Mouse (Mus musculus) lung, embryonic 14.5 days (tissue): ENCODE results near the gene Ttc3. TPM values are rescaled to one million over a fixed set of nuclear protein-coding genes. Genes with fewer than 3 reads are reported as not detected.

Experiments used
- ATAC-seq: fragments of 200-750 bp; cut with Nextera tagmentation; 2 replicates; pipeline ENCODE4 v1.8.0; 2017; ENCODE audit warnings: mild to moderate bottlenecking, moderate TSS enrichment, moderate library complexity; ENCODE audit not compliant: insufficient read depth
- DNase-seq: peaks from one replicate; pipeline ENCODE4 v3.0.0-alpha.2; 2015
- H3K27ac ChIP-seq: fragments of 300-500 bp; sonication (generic); 2 replicates; pipeline ENCODE4 v1.5.1; 2014; ENCODE audit warnings: low read depth, mild to moderate bottlenecking, moderate library complexity
- H3K27me3 ChIP-seq: fragments of 300-500 bp; sonication (generic); 2 replicates; pipeline ENCODE4 v1.6.1; 2014; ENCODE audit warnings: low read length, control low read depth; ENCODE audit not compliant: insufficient read depth
- H3K36me3 ChIP-seq: fragments of 300-500 bp; sonication (generic); 2 replicates; pipeline ENCODE4 v1.6.1; 2014; ENCODE audit warnings: control low read depth; ENCODE audit not compliant: insufficient read depth
- H3K4me1 ChIP-seq: fragments of 300-500 bp; sonication (generic); 2 replicates; pipeline ENCODE4 v1.6.1; 2014; ENCODE audit warnings: antibody characterized with exemption, control low read depth; ENCODE audit not compliant: insufficient read depth
- H3K4me2 ChIP-seq: fragments of 300-500 bp; sonication (generic); 2 replicates; pipeline ENCODE4 v1.6.1; 2014; ENCODE audit warnings: mild to moderate bottlenecking
- H3K4me3 ChIP-seq: fragments of 300-500 bp; sonication (generic); 2 replicates; pipeline ENCODE4 v1.5.1; 2014; ENCODE audit warnings: low read depth, low read length
- H3K9ac ChIP-seq: fragments of 300-500 bp; sonication (generic); 2 replicates; pipeline ENCODE4 v1.6.1; 2014
- H3K9me3 ChIP-seq: fragments of 300-500 bp; sonication (generic); 2 replicates; pipeline ENCODE4 v1.6.1; 2016; ENCODE audit warnings: low read depth, low read length, control low read depth
- CTCF ChIP-seq: IDR thresholded peaks from 2 replicates; pipeline ENCODE4 v1.5.1; 2016; ENCODE audit warnings: antibody characterized with exemption, low read depth
- WGBS: fragments of 180-500 bp; shearing (Covaris S2); extraction: QIAGEN DNeasy Blood & Tissue Kit; methylation state at CpG from one replicate; pipeline ENCODE4 v1.1.7; 2014; 5-methylcytosine and 5-hydroxymethylcytosine counted together
- polyA plus RNA-seq: library from polyadenylated mRNA; unstranded; fragments of >200 nt; fragmentation: Nextera tagmentation; extraction: Ambion mirVana; gene quantifications from 2 replicates; pipeline ENCODE4 v1.2.1, GENCODE M21; 2014

The Ttc3 gene
- polyA plus RNA-seq, 1 experiment from 2014 or later, result 215 TPM

GRCm38 (mm10) chr16:94504192-94504591 is 133.8 kb downstream of the Ttc3 start:
- no peak overlapping the region for H3K9ac ChIP-seq
- no peak for DNase-seq
- peaks cover 77% of the 10 kb centered on the region for H3K36me3 ChIP-seq
- H3K4me1 ChIP-seq, result no peaks in the 10 kb centered on the region
- ATAC-seq, result no peak
- 93% methylated on average over 5 of the region's 5 CpGs for WGBS
- H3K27me3 ChIP-seq, result no peaks in the 10 kb centered on the region
- no peak overlapping the region for H3K4me2 ChIP-seq
- no peak for TF ChIP-seq CTCF
- H3K9me3 ChIP-seq, result no peaks in the 10 kb centered on the region
- no peak overlapping the region for H3K27ac ChIP-seq
- H3K4me3 ChIP-seq, result no peak overlapping the region

- peaks cover 75% of the 10 kb centered on the region for H3K36me3 ChIP-seq
- TF ChIP-seq CTCF, result no peak
These were observed 136.7 kb downstream of the Ttc3 start for GRCm38 (mm10) chr16:94507071-94507470.

GRCm38 (mm10) chr16:94508769-94509168 is 138.4 kb downstream of the Ttc3 start:
- H3K9ac ChIP-seq, result no peak overlapping the region
- H3K27me3 ChIP-seq, result no peaks in the 10 kb centered on the region
- DNase-seq (no peak), ATAC-seq (no peak)
- H3K4me2 ChIP-seq, result no peak overlapping the region
- no peak overlapping the region for H3K27ac ChIP-seq
- H3K4me1 ChIP-seq, result no peaks in the 10 kb centered on the region
- no peak overlapping the region for H3K4me3 ChIP-seq
- 87% methylated on average over 8 of the region's 8 CpGs for WGBS
- H3K9me3 ChIP-seq, result no peaks in the 10 kb centered on the region
- peaks cover 60% of the 10 kb centered on the region for H3K36me3 ChIP-seq
- TF ChIP-seq CTCF, result no peak

More at GRCm38 (mm10) chr16:94507071-94507470, 136.7 kb downstream of the Ttc3 start:
- no peak overlapping the region for H3K4me3 ChIP-seq
- no peak overlapping the region for H3K9ac ChIP-seq
- WGBS, result 92% methylated on average over 2 of the region's 2 CpGs
- H3K4me2 ChIP-seq, result no peak overlapping the region
- no peaks in the 10 kb centered on the region for H3K4me1 ChIP-seq
- no peaks in the 10 kb centered on the region for H3K27me3 ChIP-seq
- H3K9me3 ChIP-seq, result no peaks in the 10 kb centered on the region
- ATAC-seq (no peak), DNase-seq (no peak)
- H3K27ac ChIP-seq, result no peak overlapping the region

- Histone ChIP-seq H3K9ac (no peak overlapping the region), H3K36me3 (peaks cover 48% of the 10 kb centered on the region), H3K27me3 (no peaks in the 10 kb centered on the region), H3K4me2 (no peak overlapping the region), H3K9me3 (no peaks in the 10 kb centered on the region), H3K4me1 (no peaks in the 10 kb centered on the region), H3K27ac (no peak overlapping the region), H3K4me3 (no peak overlapping the region)
- no peak for ATAC-seq
- 75% methylated on average over 2 of the region's 2 CpGs for whole genome bisulfite sequencing
- no peak for DNase-seq
- no peak for TF ChIP-seq CTCF
These were observed 139.6 kb downstream of the Ttc3 start for GRCm38 (mm10) chr16:94509983-94510382.

- no peak overlapping the region for H3K4me2 ChIP-seq
- WGBS, result 96% methylated on average over 2 of the region's 2 CpGs
- no peak overlapping the region for H3K4me3 ChIP-seq
- H3K36me3 ChIP-seq, result peaks cover 3% of the 10 kb centered on the region; the same call in 1 of the 2 replicates
- DNase-seq (no peak), ATAC-seq (no peak)
- H3K9ac ChIP-seq, result no peak overlapping the region
- H3K27ac ChIP-seq, result no peak overlapping the region
- H3K9me3 ChIP-seq, result no peaks in the 10 kb centered on the region
- peaks cover 12% of the 10 kb centered on the region; the same call in 1 of the 2 replicates for H3K4me1 ChIP-seq
- no peak for TF ChIP-seq CTCF
- no peaks in the 10 kb centered on the region for H3K27me3 ChIP-seq
These were observed 147.2 kb downstream of the Ttc3 start for GRCm38 (mm10) chr16:94517606-94518005.

Other genes with a start within 250 kb of the Ttc3 start
- gene Hlcs, start 57.0 kb upstream of the Ttc3 start, polyA plus RNA-seq, result 8.0 and 8.8 TPM in 2 replicates
- 22.7 and 23.9 TPM in 2 replicates for gene Ripply3, start 42.2 kb upstream of the Ttc3 start, polyA plus RNA-seq
- 73.2 and 74.0 TPM in 2 replicates for gene Pigp, start 1.2 kb downstream of the Ttc3 start, polyA plus RNA-seq
- gene Vps26c, start 156.2 kb downstream of the Ttc3 start, polyA plus RNA-seq, result 54.9 and 63.7 TPM in 2 replicates
- 11.2 and 11.8 TPM in 2 replicates for gene Dyrk1a, start 199.4 kb downstream of the Ttc3 start, polyA plus RNA-seq